Mouse (Mus musculus) limb, embryonic 14.5 days (tissue): Measurements from ENCODE around the gene Kntc1. TPM values are rescaled to one million over a fixed set of nuclear protein-coding genes. Genes with fewer than 3 reads are reported as not detected.

Experiments used
- ATAC-seq: fragments of 200-750 bp; cut with Nextera tagmentation; 2 replicates; pipeline ENCODE4 v1.8.0; 2017; ENCODE audit warnings: low read depth, moderate number of reproducible peaks, moderate TSS enrichment; ENCODE audit not compliant: low FRiP score
- DNase-seq: peaks from one replicate; pipeline ENCODE4 v3.0.0-alpha.2; 2015; ENCODE audit warnings: low spot score
- H3K27ac ChIP-seq: fragments of 300-500 bp; sonication (generic); replicated peaks from 2 replicates; pipeline ENCODE4 v1.5.1; 2014; ENCODE audit warnings: low read depth, mild to moderate bottlenecking, low read length, moderate library complexity, mixed read lengths
- H3K27me3 ChIP-seq: fragments of 300-500 bp; sonication (generic); 2 replicates; pipeline ENCODE4 v1.6.1; 2014; ENCODE audit warnings: low read length, mixed read lengths; ENCODE audit not compliant: control insufficient read depth, insufficient read depth
- H3K36me3 ChIP-seq: fragments of 300-500 bp; sonication (generic); 2 replicates; pipeline ENCODE4 v1.6.1; 2014; ENCODE audit warnings: mild to moderate bottlenecking, low read length, moderate library complexity, mixed read lengths; ENCODE audit not compliant: control insufficient read depth, insufficient read depth
- H3K4me1 ChIP-seq: fragments of 300-500 bp; sonication (generic); 2 replicates; pipeline ENCODE4 v1.6.1; 2014; ENCODE audit warnings: antibody characterized with exemption, low read length, mixed read lengths; ENCODE audit not compliant: control insufficient read depth, insufficient read depth
- H3K4me2 ChIP-seq: fragments of 300-500 bp; sonication (generic); replicated peaks from 2 replicates; pipeline ENCODE4 v1.6.1; 2014; ENCODE audit warnings: low read depth, mild to moderate bottlenecking, low read length, moderate library complexity; ENCODE audit not compliant: severe bottlenecking
- H3K4me3 ChIP-seq: fragments of 300-500 bp; sonication (generic); replicated peaks from 2 replicates; pipeline ENCODE4 v1.5.1; 2014; ENCODE audit warnings: low read length
- H3K9ac ChIP-seq: fragments of 300-500 bp; sonication (generic); 2 replicates; pipeline ENCODE4 v1.6.1; 2014; ENCODE audit warnings: mild to moderate bottlenecking, low read depth, low read length, moderate library complexity; ENCODE audit not compliant: severe bottlenecking
- H3K9me3 ChIP-seq: fragments of 300-500 bp; sonication (generic); 2 replicates; pipeline ENCODE4 v1.6.1; 2016; ENCODE audit warnings: low read length; ENCODE audit not compliant: control insufficient read depth
- POLR2A ChIP-seq: fragments of 200-500 bp; IDR thresholded peaks from 2 replicates; pipeline ENCODE4 v1.8.0; 2012; ENCODE audit warnings: inconsistent platforms, mild to moderate bottlenecking, moderate library complexity, borderline replicate concordance; ENCODE audit not compliant: insufficient read depth, insufficient read length; ENCODE audit errors: extremely low read depth
- WGBS: fragments of 180-500 bp; shearing (Covaris S2); extraction: QIAGEN DNeasy Blood & Tissue Kit; methylation state at CpG from one replicate; pipeline ENCODE4 v1.1.7; 2014; 5-methylcytosine and 5-hydroxymethylcytosine counted together
- polyA plus RNA-seq, 2 experiments: library from polyadenylated mRNA; depleted of rRNA in 1 of 2; stranded (reverse) in 1 of 2; unstranded in 1 of 2; fragments of >200 nt; fragmentation: Nextera tagmentation in 1 of 2; extraction: Ambion mirVana in 1 of 2; gene quantifications; 2 replicates each; pipeline versions ENCODE4 v1.2.1 to v1.2.3; 2012 to 2014

Kntc1 gene
- polyA plus RNA-seq, 2 experiments: 30.2 to 30.6 TPM

DNA sequence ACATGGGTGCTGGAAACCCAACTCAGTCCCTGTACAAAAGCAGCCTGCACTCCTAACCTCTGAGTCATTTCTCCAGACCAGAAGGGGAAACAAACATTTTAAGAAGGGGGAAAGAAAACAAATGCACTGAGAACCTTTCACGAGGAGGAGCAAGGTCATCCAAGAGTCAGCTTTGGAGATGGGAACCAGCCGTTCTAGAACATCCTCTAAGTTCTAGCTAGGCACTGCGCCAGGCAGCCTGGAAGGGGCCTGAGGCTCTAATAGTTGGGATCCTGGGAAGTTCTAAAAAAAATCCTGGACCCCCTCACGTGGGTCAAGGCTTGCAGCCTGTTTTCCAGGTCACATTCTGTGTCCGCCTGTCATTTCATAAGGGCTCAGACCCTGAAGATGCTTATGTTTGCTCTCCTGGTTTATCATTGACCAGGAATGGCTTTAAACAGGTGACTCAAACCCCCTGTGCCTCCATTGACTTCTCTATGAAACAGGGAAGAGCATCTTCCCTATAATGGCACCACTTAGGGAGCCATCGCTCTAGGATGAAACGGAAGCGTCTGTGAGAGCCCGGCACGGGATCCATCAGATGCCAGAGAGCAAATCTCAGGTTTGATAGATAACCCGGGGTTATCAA, 104.5 kb downstream of the Kntc1 start:
- 82% methylated on average over 11 of the region's 11 CpGs for WGBS
- no peaks in the 10 kb centered on the region for H3K36me3 ChIP-seq

DNA sequence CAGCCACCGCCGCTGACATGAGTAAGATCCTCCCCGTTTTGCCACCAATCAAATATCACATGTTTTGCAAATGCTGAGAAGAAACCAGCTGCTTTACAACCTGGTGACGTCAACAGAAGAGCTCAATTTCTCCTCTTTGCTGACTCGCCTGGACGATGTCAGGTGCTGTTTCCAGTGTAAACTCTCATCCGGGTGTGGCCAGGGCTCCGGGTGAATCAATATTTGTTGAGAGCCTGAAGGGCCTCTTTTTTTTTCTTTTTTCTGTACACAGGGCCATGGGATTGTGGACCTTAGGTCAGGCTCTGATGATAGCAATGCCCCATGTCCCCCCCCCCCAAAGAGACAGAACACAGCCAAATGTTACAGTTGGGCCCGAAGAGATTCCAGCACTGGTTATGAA, 105.0 kb downstream of the Kntc1 start:
- Histone ChIP-seq H3K4me2 (no peak overlapping the region), H3K9me3 (no peaks in the 10 kb centered on the region), H3K4me1 (peaks cover under 1% of the 10 kb centered on the region; the same call in 1 of the 2 replicates), H3K27me3 (no peaks in the 10 kb centered on the region), H3K4me3 (no peak overlapping the region), H3K9ac (no peak overlapping the region), H3K27ac (no peak overlapping the region), H3K36me3 (no peaks in the 10 kb centered on the region)
- TF ChIP-seq POLR2A: no peak
- WGBS: 89% methylated on average over 9 of the region's 9 CpGs
- no peak for ATAC-seq
- DNase-seq: no peak

More for the DNA sequence above, 104.5 kb downstream of the Kntc1 start:
- Histone ChIP-seq H3K9ac (no peak overlapping the region), H3K27me3 (no peaks in the 10 kb centered on the region), H3K9me3 (no peaks in the 10 kb centered on the region), H3K27ac (no peak overlapping the region), H3K4me2 (no peak overlapping the region), H3K4me1 (no peaks in the 10 kb centered on the region), H3K4me3 (no peak overlapping the region)
- ATAC-seq: no peak
- no peak for DNase-seq
- TF ChIP-seq POLR2A: no peak

DNA sequence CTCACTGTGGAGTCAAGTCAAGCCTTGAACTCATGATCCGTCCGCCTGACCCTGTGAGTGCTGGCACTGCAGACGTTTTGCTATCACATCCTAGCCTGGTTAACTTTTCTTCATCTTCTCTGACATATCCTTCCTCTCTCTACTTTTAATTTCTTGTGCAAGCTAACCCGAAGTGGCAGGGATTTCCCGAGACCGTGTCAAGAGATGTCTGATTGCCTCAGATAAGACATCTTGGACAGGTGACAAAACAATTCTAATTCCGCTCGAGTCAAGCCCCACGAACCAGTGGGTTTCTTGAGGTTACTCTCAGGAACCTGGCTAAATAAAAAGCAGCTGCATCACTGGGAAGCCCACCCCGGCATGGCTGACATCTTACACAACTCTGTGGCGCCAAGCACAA, 109.3 kb downstream of the Kntc1 start:
- Histone ChIP-seq H3K27ac (no peak overlapping the region), H3K9me3 (no peaks in the 10 kb centered on the region), H3K27me3 (no peaks in the 10 kb centered on the region), H3K9ac (no peak overlapping the region), H3K4me2 (no peak overlapping the region), H3K36me3 (no peaks in the 10 kb centered on the region), H3K4me1 (peaks cover 3% of the 10 kb centered on the region), H3K4me3 (no peak overlapping the region)
- TF ChIP-seq POLR2A: no peak
- DNase-seq (no peak), ATAC-seq (no peak)
- WGBS: 71% methylated on average over 11 of the region's 11 CpGs

DNA sequence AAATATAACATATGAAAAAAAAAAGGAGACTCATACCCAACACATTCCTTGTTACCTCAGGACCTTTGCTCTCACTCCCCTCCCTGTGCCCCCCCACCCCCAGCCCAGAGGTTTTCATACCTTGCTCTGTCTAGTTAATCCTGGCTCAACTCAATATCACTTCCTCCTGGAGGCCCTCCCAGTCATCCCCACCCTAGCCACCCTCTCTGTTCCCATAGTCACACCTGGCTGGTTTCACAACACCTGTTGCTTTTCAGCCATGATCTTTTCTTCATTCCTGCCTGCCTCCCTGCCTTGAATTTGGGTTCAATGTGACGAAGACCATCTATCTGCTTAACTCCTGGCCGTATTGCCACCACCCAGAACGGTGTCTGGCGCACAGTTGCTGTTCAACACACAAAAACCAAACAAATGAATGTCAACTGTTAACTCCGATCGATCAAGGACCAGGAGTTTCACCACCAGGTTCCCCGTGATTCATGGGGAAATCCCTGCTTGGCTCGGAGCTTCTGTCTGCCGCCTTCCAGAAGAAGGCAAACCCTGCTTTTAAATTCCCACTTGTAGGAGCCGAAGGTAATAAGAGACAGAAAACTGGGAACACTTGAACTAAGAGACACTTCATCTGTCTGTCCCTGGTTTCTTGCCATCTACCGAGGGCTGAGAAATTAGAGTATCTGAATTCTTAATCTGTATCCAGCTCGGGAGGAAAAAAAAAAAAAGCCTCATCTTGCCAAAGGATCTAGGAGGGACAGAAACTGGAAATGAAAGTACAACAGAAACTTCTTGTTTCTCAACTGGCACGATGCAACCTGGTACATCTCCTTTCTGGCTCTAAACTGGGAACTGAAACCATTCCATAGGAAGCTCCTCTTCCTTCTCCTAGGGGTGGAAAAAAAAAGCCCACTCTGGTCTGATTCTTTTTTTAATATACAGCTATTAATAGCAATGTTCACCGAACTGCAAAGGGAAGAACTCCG, 113.1 kb downstream of the Kntc1 start:
- Histone ChIP-seq H3K9me3 (no peaks in the 10 kb centered on the region), H3K4me2 (no peak overlapping the region), H3K9ac (no peak overlapping the region), H3K36me3 (no peaks in the 10 kb centered on the region), H3K4me3 (no peak overlapping the region), H3K27me3 (no peaks in the 10 kb centered on the region), H3K4me1 (peaks cover 3% of the 10 kb centered on the region), H3K27ac (no peak overlapping the region)
- DNase-seq (no peak), ATAC-seq (no peak)
- TF ChIP-seq POLR2A: no peak
- WGBS: 74% methylated on average over 15 of the region's 15 CpGs

DNA sequence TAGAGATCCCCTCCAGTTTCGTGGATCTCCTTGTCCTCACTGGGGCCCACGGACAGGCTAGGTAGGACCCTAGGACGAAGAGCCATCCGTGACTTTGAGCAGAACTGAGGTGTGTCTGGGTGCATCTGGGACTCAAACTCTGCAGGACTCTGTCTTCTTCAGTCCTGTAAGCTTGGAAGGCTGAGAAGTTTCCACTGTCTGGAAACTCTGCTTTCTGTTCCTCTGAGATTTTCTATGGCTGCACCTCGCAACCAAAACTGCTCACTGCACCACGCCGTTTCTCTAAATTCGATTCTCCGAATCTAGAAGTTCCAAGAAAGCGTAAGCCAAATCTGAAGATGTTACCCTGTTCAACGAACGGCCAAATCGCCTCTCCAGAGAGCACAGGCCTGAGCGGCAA, 114.4 kb downstream of the Kntc1 start:
- no peaks in the 10 kb centered on the region for H3K9me3 ChIP-seq
- H3K4me3 ChIP-seq: no peak overlapping the region
- H3K4me1 ChIP-seq: peaks cover 3% of the 10 kb centered on the region
- no peaks in the 10 kb centered on the region for H3K36me3 ChIP-seq
- DNase-seq (no peak), ATAC-seq (no peak)
- H3K9ac ChIP-seq: no peak overlapping the region
- TF ChIP-seq POLR2A: no peak
- no peak overlapping the region for H3K27ac ChIP-seq
- H3K4me2 ChIP-seq: no peak overlapping the region
- WGBS: 80% methylated on average over 14 of the region's 14 CpGs
- no peaks in the 10 kb centered on the region for H3K27me3 ChIP-seq
